Mouse (Mus musculus) liver, embryonic 14.5 days (tissue): ENCODE results near the gene Cbs. TPM values are rescaled to one million over a fixed set of nuclear protein-coding genes. Genes with fewer than 3 reads are reported as not detected.

ENCODE experiments used
- ATAC-seq: fragments of 200-750 bp; cut with Nextera tagmentation; 2 replicates; pipeline ENCODE4 v1.8.0; 2017; ENCODE audit warnings: moderate number of reproducible peaks, mild to moderate bottlenecking, moderate library complexity; ENCODE audit not compliant: insufficient read depth
- DNase-seq, 3 experiments: peaks; one replicate each; pipeline ENCODE4 v3.0.0-alpha.2; 2012 to 2013; ENCODE audit warnings: low read depth in 3 of 3, low spot score in 3 of 3
- H3K27ac ChIP-seq: fragments of 300-500 bp; sonication (generic); 2 replicates; pipeline ENCODE4 v1.5.1; 2014; ENCODE audit warnings: moderate library complexity, mild to moderate bottlenecking, control low read depth, inconsistent platforms
- H3K27me3 ChIP-seq: fragments of 300-500 bp; sonication (generic); 2 replicates; pipeline ENCODE4 v1.6.1; 2014; ENCODE audit warnings: mild to moderate bottlenecking, low read length, moderate library complexity; ENCODE audit not compliant: control insufficient read depth, insufficient read depth
- H3K36me3 ChIP-seq: fragments of 300-500 bp; sonication (generic); replicated peaks from 2 replicates; pipeline ENCODE4 v1.6.1; 2014; ENCODE audit warnings: low read depth; ENCODE audit not compliant: control insufficient read depth, insufficient read depth
- H3K4me1 ChIP-seq, 2 experiments: fragments of 200-500 bp in 1 of 2; fragments of 300-500 bp in 1 of 2; sonication (generic) in 1 of 2; replicated peaks; 2 replicates each; pipeline ENCODE4 v1.6.1; 2012 to 2014; ENCODE audit warnings: antibody characterized with exemption in 1 of 2, inconsistent platforms in 1 of 2, low read length in 1 of 2; ENCODE audit not compliant: control insufficient read depth in 2 of 2, insufficient read depth in 2 of 2
- H3K4me2 ChIP-seq: fragments of 300-500 bp; sonication (generic); 2 replicates; pipeline ENCODE4 v1.6.1; 2014; ENCODE audit warnings: low read depth, mild to moderate bottlenecking, control low read depth, moderate library complexity
- H3K4me3 ChIP-seq, 2 experiments: fragments of 200-500 bp in 1 of 2; fragments of 300-500 bp in 1 of 2; sonication (generic) in 1 of 2; 2 replicates each; pipeline ENCODE4 v1.5.1; 2012 to 2014; ENCODE audit warnings: low read depth in 2 of 2, low read length in 2 of 2, mild to moderate bottlenecking in 2 of 2, control low read depth in 1 of 2, inconsistent platforms in 1 of 2, moderate library complexity in 1 of 2; ENCODE audit not compliant: insufficient read depth in 1 of 2
- H3K9ac ChIP-seq: fragments of 300-500 bp; sonication (generic); replicated peaks from 2 replicates; pipeline ENCODE4 v1.6.1; 2014; ENCODE audit warnings: mild to moderate bottlenecking, control low read depth, moderate library complexity
- H3K9me3 ChIP-seq: fragments of 300-500 bp; sonication (generic); 2 replicates; pipeline ENCODE4 v1.6.1; 2016; ENCODE audit warnings: low read length, mixed read lengths; ENCODE audit not compliant: control insufficient read depth
- CTCF ChIP-seq: IDR thresholded peaks from 2 replicates; pipeline ENCODE4 v1.5.1; 2016; ENCODE audit warnings: antibody characterized with exemption, low read depth, control low read depth
- EP300 ChIP-seq: IDR thresholded peaks from 2 replicates; pipeline ENCODE4 v1.6.1; 2016; ENCODE audit warnings: antibody characterized with exemption, low read depth
- WGBS: fragments of 180-500 bp; shearing (Covaris S2); extraction: QIAGEN DNeasy Blood & Tissue Kit; methylation state at CpG from one replicate; pipeline ENCODE4 v1.1.7; 2014; ENCODE audit not compliant: insufficient replicate concordance; 5-methylcytosine and 5-hydroxymethylcytosine counted together
- polyA plus RNA-seq, 2 experiments: library from polyadenylated mRNA; depleted of rRNA in 1 of 2; stranded (reverse) in 1 of 2; unstranded in 1 of 2; fragments of >200 nt; fragmentation: Nextera tagmentation in 1 of 2; extraction: Ambion mirVana in 1 of 2; gene quantifications; 2 replicates each; pipeline versions ENCODE4 v1.2.1 to v1.2.3; 2012 to 2014

Cbs gene
- polyA plus RNA-seq, 2 experiments = 14.6 to 14.9 TPM

GRCm38 (mm10) chr17:31570321-31570925 is 66.6 kb downstream of the Cbs start:
- TF ChIP-seq CTCF (no peak), EP300 (no peak)
- peak; percentile 57 for ATAC-seq

GRCm38 (mm10) chr17:31569756-31570155 is 67.3 kb downstream of the Cbs start:
- 73% methylated on average over 1 of the region's 1 CpGs for WGBS
- no peak overlapping the region for H3K27ac ChIP-seq
- no peaks in the 10 kb centered on the region for H3K27me3 ChIP-seq
- ATAC-seq (no peak), DNase-seq (no peak)
- H3K4me3 ChIP-seq = no peak overlapping the region
- H3K36me3 ChIP-seq = no peaks in the 10 kb centered on the region; the same call in 1 of the 2 replicates
- H3K9ac ChIP-seq = no peak overlapping the region
- H3K4me2 ChIP-seq = no peak overlapping the region
- TF ChIP-seq EP300 (no peak), CTCF (no peak)
- peaks cover 12% of the 10 kb centered on the region in 2 experiments for H3K4me1 ChIP-seq
- no peaks in the 10 kb centered on the region for H3K9me3 ChIP-seq

More at GRCm38 (mm10) chr17:31570321-31570925, 66.6 kb downstream of the Cbs start:
- Histone ChIP-seq H3K36me3 (no peaks in the 10 kb centered on the region; the same call in 1 of the 2 replicates), H3K4me3 (no peak overlapping the region), H3K4me2 (no peak overlapping the region), H3K9me3 (no peaks in the 10 kb centered on the region), H3K4me1 (peaks cover 12% of the 10 kb centered on the region in 2 experiments), H3K27ac (no peak overlapping the region), H3K9ac (no peak overlapping the region), H3K27me3 (no peaks in the 10 kb centered on the region)
- peak; percentile 55 to 60 (median 55) for DNase-seq
- WGBS = 75% methylated on average over 9 of the region's 9 CpGs

- Histone ChIP-seq H3K9me3 (no peaks in the 10 kb centered on the region), H3K9ac (peak overlapping the region; percentile 87), H3K4me2 (peak overlapping the region; percentile 81), H3K27me3 (no peaks in the 10 kb centered on the region), H3K36me3 (no peaks in the 10 kb centered on the region; the same call in 1 of the 2 replicates), H3K27ac (no peak overlapping the region), H3K4me3 (peak overlapping the region; percentile 14 to 78; a peak in 2 of 4 replicates), H3K4me1 (peaks cover 17 to 18% of the 10 kb centered on the region in 2 experiments)
- 58% methylated on average over 6 of the region's 6 CpGs for WGBS
- TF ChIP-seq EP300 = no peak
- no peak for TF ChIP-seq CTCF
- ATAC-seq (no peak), DNase-seq (no peak)
Measured at GRCm38 (mm10) chr17:31566276-31566675, 70.8 kb downstream of the Cbs start.

- DNase-seq = peak in 2 of 3 experiments; percentile 31 to 38
- H3K4me1 ChIP-seq = peaks cover 17 to 18% of the 10 kb centered on the region in 2 experiments
Measured at GRCm38 (mm10) chr17:31565141-31566056, 71.6 kb downstream of the Cbs start.

GRCm38 (mm10) chr17:31564858-31565140 is 72.2 kb downstream of the Cbs start:
- TF ChIP-seq CTCF (no peak), EP300 (no peak)
- H3K4me1 ChIP-seq = peaks cover 17 to 18% of the 10 kb centered on the region in 2 experiments
- WGBS = 2% methylated on average over 23 of the region's 44 CpGs
- DNase-seq (no peak), ATAC-seq (no peak)
- H3K4me3 ChIP-seq = peak overlapping the region; percentile 68 to 78
- H3K27me3 ChIP-seq = no peaks in the 10 kb centered on the region
- H3K9ac ChIP-seq = peak overlapping the region; percentile 87
- H3K9me3 ChIP-seq = no peaks in the 10 kb centered on the region
- peak overlapping the region; percentile 81 for H3K4me2 ChIP-seq
- H3K36me3 ChIP-seq = no peaks in the 10 kb centered on the region; the same call in 1 of the 2 replicates
- H3K27ac ChIP-seq = peak overlapping the region; percentile 88

More at GRCm38 (mm10) chr17:31565141-31566056, 71.6 kb downstream of the Cbs start:
- Histone ChIP-seq H3K9ac (peak overlapping the region; percentile 87), H3K27ac (peak overlapping the region; percentile 88), H3K36me3 (no peaks in the 10 kb centered on the region; the same call in 1 of the 2 replicates), H3K4me3 (peak overlapping the region; percentile 68 to 78), H3K27me3 (no peaks in the 10 kb centered on the region), H3K9me3 (no peaks in the 10 kb centered on the region), H3K4me2 (peak overlapping the region; percentile 81)
- no peak for TF ChIP-seq CTCF
- no peak for TF ChIP-seq EP300
- peak; percentile 36 for ATAC-seq
- WGBS = 1% methylated on average over 82 of the region's 88 CpGs
